Mouse (Mus musculus): ENCODE data around the gene Nhlh2. TPM values are rescaled to one million over a fixed set of nuclear protein-coding genes. Genes with fewer than 3 reads are reported as not detected.

The Nhlh2 gene
- total and polyA plus RNA-seq, 3 experiments = not detected

DNA sequence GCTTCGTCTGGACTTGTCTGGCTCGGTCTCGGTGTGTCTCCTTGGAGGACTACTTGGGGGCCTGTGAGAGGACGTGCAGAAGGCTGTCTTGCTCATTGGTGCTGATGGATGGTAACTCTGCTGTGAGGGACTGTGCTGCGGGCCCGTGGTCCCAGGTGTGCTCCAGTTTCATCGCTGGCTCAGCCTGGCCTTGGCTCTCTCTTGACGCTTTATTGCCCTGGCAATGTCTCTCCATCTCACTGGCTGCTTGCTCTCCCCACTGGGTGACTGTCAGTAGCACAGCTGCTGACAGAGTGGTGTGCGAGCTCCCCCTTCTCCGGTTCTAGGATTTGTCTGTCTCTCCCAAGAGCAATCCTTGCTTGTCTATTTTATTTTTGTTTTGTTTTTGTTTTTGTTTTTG lies 34.5 kb upstream of the Nhlh2 start:
- H3K4me3 ChIP-seq (ENCODE audit: control insufficient read depth in 1 of 2, insufficient read depth in 1 of 2, low read depth in 2 of 2, low read length in 2 of 2) = no peak overlapping the region
- no peak overlapping the region for H3K9ac ChIP-seq (ENCODE audit: control insufficient read depth, low read depth, low read length, poor library complexity, severe bottlenecking)
- H3K4me1 ChIP-seq (ENCODE audit: control insufficient read depth in 1 of 2, insufficient read depth in 2 of 2, low read length in 2 of 2) = no peaks in the 10 kb centered on the region
- DNase-seq (ENCODE audit: low read depth, low spot score) = no peak
- no peaks in the 10 kb centered on the region for H3K36me3 ChIP-seq (ENCODE audit: control insufficient read depth in 1 of 2, insufficient read depth in 2 of 2, low read length in 2 of 2)
- TF ChIP-seq MAZ (IDR thresholded peaks at IDR 0.05; ENCODE audit: low read depth, low read length) (no peak), CHD1 (IDR thresholded peaks at IDR 0.05; ENCODE audit: low read depth, low read length) (no peak), GATA1 (IDR thresholded peaks at IDR 0.05; ENCODE audit: low read depth, low read length) (no peak), UBTF (IDR thresholded peaks at IDR 0.05; ENCODE audit: borderline replicate concordance, insufficient read depth, low read depth, low read length) (no peak), MAX (IDR thresholded peaks at IDR 0.05; ENCODE audit: low read length) (no peak), CTCF (IDR thresholded peaks at IDR 0.05 in 2 of 3, conservative IDR thresholded peaks at IDR 0.05 in 1 of 3; ENCODE audit: control insufficient read depth in 1 of 3, insufficient read depth in 1 of 3, low read depth in 2 of 3, low read length in 3 of 3, poor library complexity in 1 of 3, severe bottlenecking in 1 of 3) (no peak), MYB (IDR thresholded peaks at IDR 0.05; ENCODE audit: low read depth, low read length) (no peak), ZC3H11A (IDR thresholded peaks at IDR 0.05; ENCODE audit: low read depth, low read length) (no peak)
- H3K27me3 ChIP-seq (ENCODE audit: control insufficient read depth in 1 of 2, insufficient read depth in 2 of 2, low read length in 2 of 2) = no peaks in the 10 kb centered on the region
- H3K9me3 ChIP-seq (replicated peaks; ENCODE audit: insufficient read depth, low read length) = no peaks in the 10 kb centered on the region
- H3K79me2 ChIP-seq (ENCODE audit: control insufficient read depth, insufficient read depth, low read length, poor library complexity) = no peaks in the 10 kb centered on the region
- H3K27ac ChIP-seq (ENCODE audit: control insufficient read depth, low read depth, low read length) = no peak overlapping the region

DNA sequence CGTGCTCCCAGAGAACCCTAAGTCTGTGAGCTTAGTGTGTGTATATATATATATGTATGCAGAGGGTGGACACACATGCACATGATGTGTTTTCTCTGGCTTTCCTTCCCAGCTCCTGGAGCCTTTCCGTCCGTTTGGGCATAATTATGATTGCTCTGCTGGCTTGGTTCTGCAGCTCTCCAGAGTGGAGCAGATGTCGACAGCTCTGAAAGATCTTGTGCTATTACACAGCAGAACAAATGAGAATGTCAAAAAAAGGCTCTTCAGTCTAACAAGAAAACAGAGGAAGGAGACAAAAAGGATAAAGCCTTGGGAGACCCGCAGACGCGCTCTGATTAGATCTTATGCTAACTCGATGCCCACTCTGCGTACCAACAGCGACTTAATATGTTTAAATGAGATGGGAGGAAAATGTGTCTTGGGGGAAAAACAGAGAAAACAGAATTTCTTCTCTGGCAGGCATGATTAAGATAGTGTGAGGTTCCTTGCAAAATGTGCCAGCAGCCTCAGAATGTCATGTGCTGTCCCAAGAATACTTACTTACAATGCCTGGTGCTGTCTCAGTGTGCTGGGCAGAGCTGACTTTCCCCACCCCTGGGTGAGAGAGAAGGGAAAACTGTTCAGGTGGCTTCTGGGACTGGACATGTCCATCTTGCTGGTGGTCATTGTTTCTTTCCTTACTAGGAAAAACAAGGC lies 31.4 kb upstream of the Nhlh2 start:
- H3K4me3 ChIP-seq (ENCODE audit: control insufficient read depth in 1 of 2, insufficient read depth in 1 of 2, low read depth in 2 of 2, low read length in 2 of 2) = no peak overlapping the region
- H3K36me3 ChIP-seq (ENCODE audit: control insufficient read depth in 1 of 2, insufficient read depth in 2 of 2, low read length in 2 of 2) = no peaks in the 10 kb centered on the region
- H3K4me1 ChIP-seq (ENCODE audit: control insufficient read depth in 1 of 2, insufficient read depth in 2 of 2, low read length in 2 of 2) = no peaks in the 10 kb centered on the region
- no peaks in the 10 kb centered on the region for H3K9me3 ChIP-seq (replicated peaks; ENCODE audit: insufficient read depth, low read length)
- no peaks in the 10 kb centered on the region for H3K79me2 ChIP-seq (ENCODE audit: control insufficient read depth, insufficient read depth, low read length, poor library complexity)
- H3K27ac ChIP-seq (ENCODE audit: control insufficient read depth, low read depth, low read length) = no peak overlapping the region
- H3K9ac ChIP-seq (ENCODE audit: control insufficient read depth, low read depth, low read length, poor library complexity, severe bottlenecking) = no peak overlapping the region
- H3K27me3 ChIP-seq (ENCODE audit: control insufficient read depth in 1 of 2, insufficient read depth in 2 of 2, low read length in 2 of 2) = no peaks in the 10 kb centered on the region
- TF ChIP-seq NELFE (IDR thresholded peaks at IDR 0.05; ENCODE audit: low read depth, low read length) (no peak), CHD2 (IDR thresholded peaks at IDR 0.05; ENCODE audit: low read length) (no peak), SMC3 (IDR thresholded peaks at IDR 0.05; ENCODE audit: low read depth, low read length) (no peak), RAD21 (IDR thresholded peaks at IDR 0.05; ENCODE audit: low read depth, low read length) (no peak), USF1 (IDR thresholded peaks at IDR 0.05; ENCODE audit: low read depth, low read length) (no peak), GABPA (IDR thresholded peaks at IDR 0.05; ENCODE audit: low read depth, low read length) (no peak), POLR2AphosphoS5 (IDR thresholded peaks at IDR 0.05; ENCODE audit: borderline replicate concordance, low read depth, low read length) (no peak), TAL1 (IDR thresholded peaks at IDR 0.05; ENCODE audit: low read length) (no peak), RCOR1 (IDR thresholded peaks at IDR 0.05; ENCODE audit: low read depth, low read length) (no peak), MYB (IDR thresholded peaks at IDR 0.05; ENCODE audit: low read depth, low read length) (no peak), GATA1 (IDR thresholded peaks at IDR 0.05; ENCODE audit: low read depth, low read length) (no peak)
- no peak for DNase-seq (ENCODE audit: low read depth, low spot score)

Measured in MEL (cell line).